Mouse (Mus musculus): ENCODE data around the gene Il11ra1. TPM values are rescaled to one million over a fixed set of nuclear protein-coding genes. Genes with fewer than 3 reads are reported as not detected.
A peak's percentile ranks its signal among the peaks of the same experiment; 100 is the strongest.

Gene Il11ra1
- polyA plus RNA-seq, 1 experiment from 2014 or later = 53.6 TPM

- 43% methylated on average over 31 of the region's 31 CpGs for WGBS
- peaks cover 56% of the 10 kb centered on the region for H3K4me1 ChIP-seq (replicated peaks)
- H3K4me2 ChIP-seq = peak overlapping the region; percentile 94
Measured at GRCm38 (mm10) chr4:41712421-41713196, 12.8 kb downstream of the Il11ra1 start.

GRCm38 (mm10) chr4:41713197-41714067 is 13.6 kb downstream of the Il11ra1 start, which contains the start of gene Rpp25l:
Gene Rpp25l (minus strand): TSS chr4:41713534.
- Histone ChIP-seq H3K9me3 (no peaks in the 10 kb centered on the region), H3K27me3 (no peaks in the 10 kb centered on the region), H3K4me2 (peak within 1 kb of the TSS; percentile 94), H3K4me3 (peak within 1 kb of the TSS; percentile 77), H3K9ac (peak within 1 kb of the TSS; percentile 90), H3K36me3 (peaks cover 37% of the 10 kb centered on the region), H3K27ac (replicated peaks) (peak within 1 kb of the TSS; percentile 80), H3K4me1 (replicated peaks) (peaks cover 50% of the 10 kb centered on the region)
- WGBS = under 1% methylated on average over 61 of the region's 61 CpGs
- ATAC-seq (ENCODE audit: low read depth) = peak; percentile 48

More at GRCm38 (mm10) chr4:41712421-41713196, 12.8 kb downstream of the Il11ra1 start:
- Histone ChIP-seq H3K27me3 (no peaks in the 10 kb centered on the region), H3K27ac (replicated peaks) (peak overlapping the region; percentile 80), H3K9me3 (no peaks in the 10 kb centered on the region), H3K4me3 (peak overlapping the region; percentile 77), H3K36me3 (peaks cover 29% of the 10 kb centered on the region), H3K9ac (peak overlapping the region; percentile 90)
- ATAC-seq (ENCODE audit: low read depth) = no peak; the same call in 1 of the 2 replicates

- Histone ChIP-seq H3K4me2 (peak overlapping the region; percentile 94), H3K9me3 (no peaks in the 10 kb centered on the region), H3K27ac (replicated peaks) (no peak overlapping the region), H3K9ac (peak overlapping the region; percentile 90; the same call in 1 of the 2 replicates), H3K4me1 (replicated peaks) (peaks cover 50% of the 10 kb centered on the region), H3K27me3 (no peaks in the 10 kb centered on the region), H3K36me3 (peaks cover 46% of the 10 kb centered on the region), H3K4me3 (peak overlapping the region; percentile 77)
- no peak for ATAC-seq (ENCODE audit: low read depth)
- WGBS = 14% methylated on average over 8 of the region's 8 CpGs
Measured at GRCm38 (mm10) chr4:41714276-41714675, 14.5 kb downstream of the Il11ra1 start.

GRCm38 (mm10) chr4:41715082-41715481 is 15.3 kb downstream of the Il11ra1 start:
- peaks cover 50% of the 10 kb centered on the region for H3K4me1 ChIP-seq (replicated peaks)
- WGBS = 78% methylated on average over 8 of the region's 8 CpGs
- no peaks in the 10 kb centered on the region for H3K9me3 ChIP-seq
- H3K36me3 ChIP-seq = peaks cover 54% of the 10 kb centered on the region
- H3K9ac ChIP-seq = no peak overlapping the region
- H3K4me3 ChIP-seq = no peak overlapping the region
- no peak overlapping the region for H3K4me2 ChIP-seq
- no peak for ATAC-seq (ENCODE audit: low read depth)
- H3K27me3 ChIP-seq = no peaks in the 10 kb centered on the region
- H3K27ac ChIP-seq (replicated peaks) = no peak overlapping the region

- H3K27ac ChIP-seq (replicated peaks) = no peak overlapping the region
- H3K9me3 ChIP-seq = no peaks in the 10 kb centered on the region
- peaks cover 50% of the 10 kb centered on the region for H3K4me1 ChIP-seq (replicated peaks)
- H3K9ac ChIP-seq = no peak overlapping the region
- WGBS = 81% methylated on average over 5 of the region's 5 CpGs
- H3K27me3 ChIP-seq = no peaks in the 10 kb centered on the region
- peaks cover 54% of the 10 kb centered on the region for H3K36me3 ChIP-seq
- H3K4me2 ChIP-seq = no peak overlapping the region
- H3K4me3 ChIP-seq = no peak overlapping the region
- ATAC-seq (ENCODE audit: low read depth) = no peak
Measured at GRCm38 (mm10) chr4:41715596-41715995, 15.8 kb downstream of the Il11ra1 start.

GRCm38 (mm10) chr4:41716834-41717233 is 17.0 kb downstream of the Il11ra1 start:
- no peak for ATAC-seq (ENCODE audit: low read depth)
- Histone ChIP-seq H3K36me3 (peaks cover 49% of the 10 kb centered on the region), H3K9me3 (no peaks in the 10 kb centered on the region), H3K27me3 (no peaks in the 10 kb centered on the region), H3K27ac (replicated peaks) (peak overlapping the region; percentile 65; the same call in 1 of the 2 replicates), H3K4me3 (no peak overlapping the region), H3K9ac (peak overlapping the region; percentile 41; the same call in 1 of the 2 replicates), H3K4me1 (replicated peaks) (peaks cover 43% of the 10 kb centered on the region), H3K4me2 (no peak overlapping the region)
- WGBS = 68% methylated on average over 6 of the region's 6 CpGs

- Histone ChIP-seq H3K9me3 (no peaks in the 10 kb centered on the region), H3K4me2 (peak within 1 kb of the TSS; percentile 89), H3K27me3 (peaks cover 43% of the 10 kb centered on the region), H3K27ac (replicated peaks) (peak within 1 kb of the TSS; percentile 64), H3K4me1 (replicated peaks) (peaks cover 47% of the 10 kb centered on the region), H3K36me3 (peaks cover 26% of the 10 kb centered on the region), H3K9ac (peak within 1 kb of the TSS; percentile 87), H3K4me3 (peak within 1 kb of the TSS; percentile 89)
- peak; percentile 87 for ATAC-seq (ENCODE audit: low read depth)
- WGBS = under 1% methylated on average over 27 of the region's 27 CpGs
Measured at GRCm38 (mm10) chr4:41722918-41723351, 23.1 kb downstream of the Il11ra1 start, which contains the start of gene Dctn3. Gene Dctn3 (minus strand): TSS chr4:41723170.

GRCm38 (mm10) chr4:41726826-41727621 is 27.2 kb downstream of the Il11ra1 start:
- Histone ChIP-seq H3K4me2 (peak overlapping the region; percentile 42), H3K9ac (0 out of 2 replicates have a peak overlapping the region, but pooled peaks have one; percentile 27), H3K27ac (replicated peaks) (peak overlapping the region; percentile 55)

GRCm38 (mm10) chr4:41731052-41731765 is 31.4 kb downstream of the Il11ra1 start, which contains the start of gene Arid3c:
Gene Arid3c (minus strand): TSS chr4:41731142.
- Histone ChIP-seq H3K9me3 (no peaks in the 10 kb centered on the region), H3K9ac (peak within 1 kb of the TSS; percentile 47), H3K4me3 (peak within 1 kb of the TSS; percentile 32), H3K4me1 (replicated peaks) (peaks cover 35% of the 10 kb centered on the region), H3K27me3 (peaks cover 70% of the 10 kb centered on the region), H3K27ac (replicated peaks) (no peak within 1 kb of the TSS), H3K4me2 (peak within 1 kb of the TSS; percentile 65), H3K36me3 (no peaks in the 10 kb centered on the region)
- WGBS = 2% methylated on average over 50 of the region's 50 CpGs
- ATAC-seq (ENCODE audit: low read depth) = no peak

More at GRCm38 (mm10) chr4:41726826-41727621, 27.2 kb downstream of the Il11ra1 start:
- ATAC-seq (ENCODE audit: low read depth) = peak; percentile 30
- peaks cover 80% of the 10 kb centered on the region for H3K27me3 ChIP-seq
- H3K4me1 ChIP-seq (replicated peaks) = peaks cover 57% of the 10 kb centered on the region
- no peaks in the 10 kb centered on the region for H3K36me3 ChIP-seq
- no peaks in the 10 kb centered on the region for H3K9me3 ChIP-seq
- 0 out of 2 replicates have a peak overlapping the region, but pooled peaks have one; percentile 0 for H3K4me3 ChIP-seq
- WGBS = 7% methylated on average over 20 of the region's 20 CpGs

GRCm38 (mm10) chr4:41737602-41738255 is 37.9 kb downstream of the Il11ra1 start:
- no peak for ATAC-seq (ENCODE audit: low read depth)
- H3K36me3 ChIP-seq = peaks cover 12% of the 10 kb centered on the region
- WGBS = 44% methylated on average over 8 of the region's 8 CpGs

More at GRCm38 (mm10) chr4:41737602-41738255, 37.9 kb downstream of the Il11ra1 start:
- H3K4me2 ChIP-seq = no peak overlapping the region
- peaks cover 19% of the 10 kb centered on the region for H3K4me1 ChIP-seq (replicated peaks)
- no peak overlapping the region for H3K4me3 ChIP-seq
- no peak overlapping the region for H3K9ac ChIP-seq
- peaks cover 10% of the 10 kb centered on the region for H3K27me3 ChIP-seq
- H3K27ac ChIP-seq (replicated peaks) = no peak overlapping the region
- no peaks in the 10 kb centered on the region for H3K9me3 ChIP-seq
